Mouse (Mus musculus): Measurements from ENCODE around the gene Mmp12. TPM values are rescaled to one million over a fixed set of nuclear protein-coding genes. Genes with fewer than 3 reads are reported as not detected.

Gene Mmp12
- total and polyA plus RNA-seq, 2 experiments from 2014 or later: not detected

Other genes with a start within 250 kb of the Mmp12 start
- 12.2 and 13.0 TPM in 2 replicates for gene Dync2h1, start 159.9 kb upstream of the Mmp12 start, total RNA-seq (2014; rRNA removed)
- gene Dync2h1, start 159.9 kb upstream of the Mmp12 start, polyA plus RNA-seq (2015; fragmentation: Nextera tagmentation; extraction: Ambion mirVana): 14.5 and 16.7 TPM in 2 replicates
- 64.0 and 78.7 TPM in 2 replicates for gene Dcun1d5, start 159.9 kb upstream of the Mmp12 start, total RNA-seq (2014; rRNA removed)
- gene Dcun1d5, start 159.9 kb upstream of the Mmp12 start, polyA plus RNA-seq (2015; fragmentation: Nextera tagmentation; extraction: Ambion mirVana): 83.4 and 87.4 TPM in 2 replicates
- 0.07 and 0.10 TPM in 2 replicates for gene Mmp13, start 71.9 kb upstream of the Mmp12 start, total RNA-seq (2014; rRNA removed)
- 0.14 TPM in 1 of 2 replicates, not detected in the other for gene Mmp13, start 71.9 kb upstream of the Mmp12 start, polyA plus RNA-seq (2015; fragmentation: Nextera tagmentation; extraction: Ambion mirVana)
- gene Mmp1b, start 43.7 kb downstream of the Mmp12 start, total RNA-seq (2014; rRNA removed): not detected in 2 replicates
- not detected in 2 replicates for gene Mmp1b, start 43.7 kb downstream of the Mmp12 start, polyA plus RNA-seq (2015; fragmentation: Nextera tagmentation; extraction: Ambion mirVana)
- not detected in 2 replicates for gene Mmp3, start 101.4 kb downstream of the Mmp12 start, total RNA-seq (2014; rRNA removed)
- not detected in 2 replicates for gene Mmp3, start 101.4 kb downstream of the Mmp12 start, polyA plus RNA-seq (2015; fragmentation: Nextera tagmentation; extraction: Ambion mirVana)
- gene Mmp10, start 158.0 kb downstream of the Mmp12 start, total RNA-seq (2014; rRNA removed): not detected in 2 replicates
- gene Mmp10, start 158.0 kb downstream of the Mmp12 start, polyA plus RNA-seq (2015; fragmentation: Nextera tagmentation; extraction: Ambion mirVana): not detected in 2 replicates
- gene Mmp8, start 214.1 kb downstream of the Mmp12 start, total RNA-seq (2014; rRNA removed): not detected in 2 replicates
- gene Mmp8, start 214.1 kb downstream of the Mmp12 start, polyA plus RNA-seq (2015; fragmentation: Nextera tagmentation; extraction: Ambion mirVana): 0.15 and 0.19 TPM in 2 replicates
- gene Mmp27, start 227.0 kb downstream of the Mmp12 start, total RNA-seq (2014; rRNA removed): not detected in 2 replicates
- not detected in 2 replicates for gene Mmp27, start 227.0 kb downstream of the Mmp12 start, polyA plus RNA-seq (2015; fragmentation: Nextera tagmentation; extraction: Ambion mirVana)

All from hindbrain, postnatal 0 days (tissue).